Mouse (Mus musculus) liver, embryonic 13.5 days (tissue): Measurements from ENCODE around the gene Dnm3. TPM values are rescaled to one million over a fixed set of nuclear protein-coding genes. Genes with fewer than 3 reads are reported as not detected.

Experiments
- ATAC-seq: fragments of 200-750 bp; cut with Nextera tagmentation; 2 replicates; pipeline ENCODE4 v1.8.0; 2017; ENCODE audit warnings: low read depth, mild to moderate bottlenecking, moderate number of reproducible peaks, moderate library complexity
- DNase-seq: peaks from one replicate; pipeline ENCODE4 v3.0.0; 2022
- H3K27ac ChIP-seq: fragments of 300-500 bp; sonication (generic); 2 replicates; pipeline ENCODE4 v1.5.1; 2015; ENCODE audit warnings: moderate library complexity, mild to moderate bottlenecking, inconsistent platforms
- H3K27me3 ChIP-seq: fragments of 300-500 bp; sonication (generic); 2 replicates; pipeline ENCODE4 v1.6.1; 2015; ENCODE audit warnings: mild to moderate bottlenecking, inconsistent platforms
- H3K36me3 ChIP-seq: fragments of 300-500 bp; sonication (generic); 2 replicates; pipeline ENCODE4 v1.6.1; 2015; ENCODE audit warnings: mild to moderate bottlenecking, inconsistent platforms
- H3K4me1 ChIP-seq: fragments of 300-500 bp; sonication (generic); replicated peaks from 2 replicates; pipeline ENCODE4 v1.6.1; 2015; ENCODE audit warnings: inconsistent platforms
- H3K4me2 ChIP-seq: fragments of 300-500 bp; sonication (generic); 2 replicates; pipeline ENCODE4 v1.6.1; 2015; ENCODE audit warnings: inconsistent platforms, mild to moderate bottlenecking, moderate library complexity
- H3K4me3 ChIP-seq: fragments of 300-500 bp; sonication (generic); replicated peaks from 2 replicates; pipeline ENCODE4 v1.5.1; 2015; ENCODE audit warnings: mild to moderate bottlenecking, inconsistent platforms
- H3K9ac ChIP-seq: fragments of 300-500 bp; sonication (generic); 2 replicates; pipeline ENCODE4 v1.6.1; 2015; ENCODE audit warnings: mild to moderate bottlenecking, inconsistent platforms
- H3K9me3 ChIP-seq: fragments of 300-500 bp; sonication (generic); replicated peaks from 2 replicates; pipeline ENCODE4 v1.6.1; 2016; ENCODE audit warnings: inconsistent platforms
- WGBS: fragments of 180-500 bp; shearing (Covaris S2); methylation state at CpG from one replicate; pipeline ENCODE4 v1.1.7; 2015; ENCODE audit not compliant: insufficient replicate concordance; 5-methylcytosine and 5-hydroxymethylcytosine counted together
- polyA plus RNA-seq: library from polyadenylated mRNA; unstranded; fragments of >200 nt; fragmentation: Nextera tagmentation; extraction: Ambion mirVana; gene quantifications from 2 replicates; pipeline ENCODE4 v1.2.1, GENCODE M21; 2015

Gene Dnm3
- polyA plus RNA-seq, 1 experiment from 2014 or later = 1.2 TPM

DNA sequence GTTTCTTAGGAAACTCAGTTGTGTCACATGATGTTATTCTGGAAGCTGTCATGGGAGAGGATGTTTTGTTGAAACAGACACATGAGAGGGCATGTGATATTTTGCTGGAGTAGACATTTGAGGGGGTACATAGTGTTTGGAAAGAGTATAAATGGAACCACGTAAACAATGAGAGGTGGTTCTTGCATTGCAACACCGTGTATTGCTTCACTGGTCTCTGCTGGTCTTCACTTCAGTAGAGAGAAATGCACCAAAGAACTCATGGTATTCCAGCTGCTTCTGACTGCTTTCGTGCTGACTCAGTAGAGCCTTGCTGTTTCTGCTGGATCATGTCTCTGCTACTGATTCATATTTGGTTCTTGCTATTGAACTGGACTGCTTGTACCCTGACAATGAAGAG, 328.1 kb downstream of the Dnm3 start:
- H3K27me3 ChIP-seq = no peaks in the 10 kb centered on the region
- H3K4me2 ChIP-seq = no peak overlapping the region
- H3K9ac ChIP-seq = no peak overlapping the region
- H3K4me1 ChIP-seq = no peaks in the 10 kb centered on the region
- H3K27ac ChIP-seq = no peak overlapping the region
- ATAC-seq (no peak), DNase-seq (no peak)
- H3K9me3 ChIP-seq = no peaks in the 10 kb centered on the region
- H3K4me3 ChIP-seq = no peak overlapping the region
- 61% methylated on average over 3 of the region's 3 CpGs for WGBS
- no peaks in the 10 kb centered on the region for H3K36me3 ChIP-seq

DNA sequence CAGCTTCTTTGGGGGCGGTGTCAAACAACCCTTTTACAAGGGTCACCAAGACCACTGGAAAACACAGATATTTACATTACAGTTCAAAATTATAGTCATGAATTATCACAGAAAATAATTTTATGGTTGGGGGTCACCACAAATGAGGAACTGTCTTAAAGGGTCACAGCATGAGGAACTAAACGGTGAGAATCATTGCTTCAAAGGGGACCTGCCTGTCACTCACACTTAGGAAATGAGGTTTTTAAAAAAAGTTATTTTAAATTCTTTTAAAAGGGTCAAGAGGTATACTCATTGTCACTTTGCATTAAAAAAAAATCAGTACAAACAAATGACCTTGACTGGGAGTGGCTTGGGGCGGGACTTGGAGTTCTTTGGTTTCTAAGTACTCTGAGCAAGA, 330.3 kb downstream of the Dnm3 start:
- WGBS = 49% methylated on average over 3 of the region's 3 CpGs
- Histone ChIP-seq H3K36me3 (no peaks in the 10 kb centered on the region), H3K9me3 (no peaks in the 10 kb centered on the region), H3K4me2 (no peak overlapping the region), H3K4me1 (no peaks in the 10 kb centered on the region), H3K9ac (no peak overlapping the region), H3K4me3 (no peak overlapping the region), H3K27ac (no peak overlapping the region), H3K27me3 (no peaks in the 10 kb centered on the region)
- no peak for DNase-seq
- no peak for ATAC-seq

DNA sequence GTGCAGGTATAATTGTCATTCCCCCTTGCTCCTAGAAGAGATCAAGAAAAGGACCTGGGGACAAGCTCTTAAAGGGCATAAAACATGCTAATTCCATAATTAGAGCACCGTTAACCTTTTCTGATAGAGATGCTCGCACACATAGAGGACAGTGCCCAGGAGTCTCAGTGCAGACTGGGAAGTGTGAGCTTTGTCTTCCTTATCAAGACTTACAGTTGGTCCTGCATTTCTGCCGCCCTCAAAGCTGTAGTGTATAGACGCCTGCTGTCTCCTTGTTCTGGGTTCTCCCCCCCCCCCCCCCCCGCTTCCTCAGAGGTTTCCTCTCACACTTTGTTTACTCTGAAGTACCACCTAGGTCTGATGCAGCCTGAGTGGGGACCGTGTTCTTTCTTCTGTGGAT, 332.1 kb downstream of the Dnm3 start:
- Histone ChIP-seq H3K4me3 (no peak overlapping the region), H3K9me3 (no peaks in the 10 kb centered on the region), H3K36me3 (no peaks in the 10 kb centered on the region), H3K4me2 (no peak overlapping the region), H3K27me3 (no peaks in the 10 kb centered on the region), H3K9ac (no peak overlapping the region), H3K4me1 (no peaks in the 10 kb centered on the region), H3K27ac (no peak overlapping the region)
- 22% methylated on average over 5 of the region's 6 CpGs for WGBS
- ATAC-seq (peak; percentile 66; the same call in 1 of the 2 replicates), DNase-seq (no peak)

DNA sequence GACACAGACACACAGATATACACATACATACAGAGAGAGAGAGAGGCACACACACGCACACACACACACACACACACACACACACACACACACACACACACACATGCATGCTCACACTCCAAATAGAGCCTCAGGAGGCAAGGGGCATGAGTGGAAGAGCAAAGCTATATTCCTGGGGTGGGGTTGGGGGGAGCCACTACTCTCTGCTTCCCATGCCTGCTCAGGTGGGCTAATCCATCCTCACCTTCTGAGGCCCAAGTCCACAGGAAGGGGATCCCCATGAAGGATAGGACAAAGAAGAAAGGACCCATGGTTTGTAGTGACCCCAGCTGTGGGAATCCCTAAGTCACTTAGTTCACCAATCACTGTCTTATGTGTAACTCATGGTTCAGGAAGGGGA, 332.8 kb downstream of the Dnm3 start:
- DNase-seq = no peak
- H3K4me2 ChIP-seq = no peak overlapping the region
- no CpG with 5 or more reads among the region's 1 CpGs for WGBS
- no peaks in the 10 kb centered on the region for H3K36me3 ChIP-seq
- H3K9ac ChIP-seq = no peak overlapping the region
- no peak overlapping the region for H3K4me3 ChIP-seq
- H3K27ac ChIP-seq = no peak overlapping the region
- no peaks in the 10 kb centered on the region for H3K9me3 ChIP-seq
- H3K4me1 ChIP-seq = no peaks in the 10 kb centered on the region
- ATAC-seq = no peak
- no peaks in the 10 kb centered on the region for H3K27me3 ChIP-seq

DNA sequence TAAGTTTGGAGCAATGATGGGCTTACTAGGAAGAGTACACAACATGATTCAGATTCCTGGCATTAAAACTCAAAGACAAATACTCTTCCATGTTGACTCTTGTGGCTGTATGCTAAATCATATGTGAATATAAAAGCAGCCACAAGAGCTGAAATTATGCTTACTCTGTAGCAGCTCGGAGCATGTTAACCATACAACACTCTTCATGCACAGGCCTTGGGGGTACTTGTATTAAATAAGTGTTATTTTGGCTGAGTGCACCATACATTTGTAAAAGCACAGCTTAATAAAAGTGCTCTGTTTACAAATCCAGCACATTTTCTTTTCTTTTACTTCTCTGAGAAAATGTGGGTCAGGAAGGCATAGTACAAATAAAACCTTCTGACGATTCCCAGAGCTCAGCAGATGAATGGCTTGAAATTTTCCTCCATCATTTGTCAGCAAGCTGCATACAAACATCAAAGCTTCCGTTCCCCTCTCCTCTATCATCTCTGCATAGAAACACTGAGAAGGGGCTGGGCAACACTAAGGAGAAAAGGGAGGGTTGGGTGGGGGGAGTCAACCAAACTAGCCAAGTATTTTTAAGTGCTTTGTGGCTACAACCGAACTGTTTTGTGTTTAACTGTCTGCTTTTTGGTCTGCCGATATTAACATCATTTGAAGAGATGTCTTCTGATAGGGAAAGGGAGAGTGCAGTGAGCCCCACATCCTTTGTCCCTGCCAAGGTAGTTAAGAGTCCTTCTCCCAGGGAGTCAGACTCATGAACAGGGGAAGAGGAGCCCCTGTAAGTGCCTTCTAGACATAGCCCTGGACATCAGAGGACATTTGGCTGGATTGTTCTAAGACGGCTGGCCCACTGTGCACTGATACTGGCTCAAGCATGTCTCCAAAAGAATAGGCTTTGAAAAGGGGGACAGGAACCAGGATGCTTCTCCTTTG, 333.6 kb downstream of the Dnm3 start:
- no peak overlapping the region for H3K27ac ChIP-seq
- no peaks in the 10 kb centered on the region for H3K9me3 ChIP-seq
- no peaks in the 10 kb centered on the region for H3K4me1 ChIP-seq
- WGBS = 62% methylated on average over 6 of the region's 6 CpGs
- no peaks in the 10 kb centered on the region for H3K36me3 ChIP-seq
- H3K27me3 ChIP-seq = no peaks in the 10 kb centered on the region
- no peak overlapping the region for H3K4me3 ChIP-seq
- no peak overlapping the region for H3K9ac ChIP-seq
- ATAC-seq (no peak), DNase-seq (no peak)
- H3K4me2 ChIP-seq = no peak overlapping the region

DNA sequence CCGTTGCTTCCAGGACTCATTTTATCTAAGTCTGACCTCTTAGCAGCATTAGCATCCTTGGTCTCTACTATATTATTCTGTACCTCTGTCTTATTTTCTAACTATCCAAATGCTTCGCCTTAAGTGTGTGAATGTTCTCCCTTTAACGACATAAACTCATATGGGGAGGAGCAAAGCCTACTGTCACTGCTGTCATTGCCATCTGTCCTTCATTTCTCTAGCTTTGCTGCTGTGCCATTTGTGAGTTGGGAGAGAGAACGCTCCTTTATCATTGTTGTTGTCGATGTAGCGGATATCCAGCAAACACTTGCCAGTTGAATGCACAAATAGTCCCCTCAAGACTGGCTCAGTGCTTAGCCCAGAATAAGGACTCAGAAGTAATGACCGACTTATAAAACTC, 335.5 kb downstream of the Dnm3 start:
- Histone ChIP-seq H3K9ac (no peak overlapping the region), H3K9me3 (no peaks in the 10 kb centered on the region), H3K4me2 (no peak overlapping the region), H3K27me3 (no peaks in the 10 kb centered on the region), H3K36me3 (no peaks in the 10 kb centered on the region), H3K4me1 (no peaks in the 10 kb centered on the region), H3K27ac (no peak overlapping the region), H3K4me3 (no peak overlapping the region)
- DNase-seq = no peak
- ATAC-seq = no peak
- 70% methylated on average over 7 of the region's 7 CpGs for WGBS

DNA sequence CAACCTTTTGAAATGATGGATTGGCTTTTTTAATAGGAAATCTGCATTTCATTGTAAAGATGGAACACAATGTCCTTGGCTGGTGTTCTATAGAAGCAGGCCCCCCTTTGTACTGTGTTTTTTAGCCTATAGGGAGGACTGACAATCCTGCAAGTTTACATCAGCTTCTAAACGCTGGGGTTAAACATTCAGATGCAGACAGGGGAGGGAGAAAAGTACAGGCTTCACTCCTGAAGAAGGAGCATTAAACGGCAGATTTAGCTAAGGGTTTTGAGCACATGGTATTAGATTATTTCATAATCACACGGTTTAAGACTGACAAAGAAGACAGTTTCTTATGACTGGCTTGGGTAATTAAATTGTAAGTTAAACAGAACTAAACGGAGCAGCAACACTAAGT, 341.5 kb downstream of the Dnm3 start:
- 44% methylated on average over 4 of the region's 4 CpGs for WGBS
- Histone ChIP-seq H3K4me1 (no peaks in the 10 kb centered on the region), H3K36me3 (no peaks in the 10 kb centered on the region), H3K27me3 (no peaks in the 10 kb centered on the region), H3K4me3 (no peak overlapping the region), H3K9ac (no peak overlapping the region), H3K9me3 (no peaks in the 10 kb centered on the region), H3K27ac (no peak overlapping the region), H3K4me2 (no peak overlapping the region)
- ATAC-seq = no peak
- DNase-seq = no peak

DNA sequence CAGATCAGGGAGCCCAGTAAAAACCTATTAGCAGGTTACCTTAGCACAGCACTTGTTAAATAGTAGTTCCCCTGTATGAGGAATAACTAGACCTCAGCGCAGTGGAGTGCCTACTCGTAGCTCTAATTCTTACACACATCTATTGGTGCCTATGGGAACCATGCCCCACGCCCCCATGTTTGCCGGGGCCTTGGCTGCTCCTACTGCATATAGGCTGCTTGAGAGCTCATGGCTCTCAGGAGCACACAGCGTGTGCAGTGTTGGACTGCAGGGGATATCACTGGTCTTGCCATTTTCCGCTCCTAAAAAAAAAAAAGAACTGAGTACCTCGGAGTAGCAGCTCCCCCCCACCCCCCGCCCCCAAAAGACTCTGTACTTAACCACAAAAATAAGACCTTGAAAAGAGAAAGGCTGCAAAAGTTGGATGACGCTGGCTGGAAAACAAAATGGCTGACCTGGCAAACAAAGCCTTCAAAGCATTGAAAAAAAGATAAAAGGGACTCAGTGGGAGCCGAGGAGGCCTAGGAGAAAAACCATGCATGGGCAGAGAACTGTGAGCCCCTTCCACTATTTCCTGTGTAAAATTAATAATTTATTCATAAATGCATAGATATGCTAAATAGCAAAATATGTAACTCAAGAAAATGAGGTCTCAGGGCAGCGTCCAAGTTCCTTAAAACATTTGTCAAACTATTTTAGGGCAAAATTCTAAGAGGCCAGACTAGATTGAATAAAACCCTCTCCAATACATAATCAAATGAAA, 342.2 kb downstream of the Dnm3 start:
- H3K9ac ChIP-seq = no peak overlapping the region
- no peak overlapping the region for H3K4me3 ChIP-seq
- no peak for ATAC-seq
- no peaks in the 10 kb centered on the region for H3K9me3 ChIP-seq
- no peaks in the 10 kb centered on the region for H3K27me3 ChIP-seq
- no peaks in the 10 kb centered on the region for H3K4me1 ChIP-seq
- H3K36me3 ChIP-seq = no peaks in the 10 kb centered on the region
- WGBS = 65% methylated on average over 11 of the region's 11 CpGs
- no peak for DNase-seq
- H3K27ac ChIP-seq = no peak overlapping the region
- no peak overlapping the region for H3K4me2 ChIP-seq

DNA sequence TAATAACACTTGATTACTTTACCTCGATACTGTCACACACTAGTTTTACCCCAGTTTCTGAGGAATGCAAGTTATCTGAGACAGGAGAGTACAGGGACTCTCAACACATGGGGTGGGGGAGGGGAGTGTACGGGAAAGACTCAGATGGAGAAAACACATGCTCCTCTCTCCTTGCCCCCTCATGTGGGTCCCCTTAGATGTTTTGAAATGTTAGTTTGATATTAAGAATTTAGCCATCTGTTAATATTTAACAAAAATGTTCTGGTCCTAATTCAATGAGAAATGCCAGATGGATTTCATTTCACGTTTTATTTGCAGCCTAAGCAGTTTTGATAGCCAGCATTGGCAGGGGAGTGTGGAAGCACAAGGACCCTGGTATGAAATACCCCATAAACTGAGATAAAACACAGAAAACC, 343.2 kb downstream of the Dnm3 start:
- Histone ChIP-seq H3K4me1 (no peaks in the 10 kb centered on the region), H3K27ac (no peak overlapping the region), H3K9ac (no peak overlapping the region), H3K27me3 (no peaks in the 10 kb centered on the region), H3K36me3 (no peaks in the 10 kb centered on the region), H3K9me3 (no peaks in the 10 kb centered on the region), H3K4me3 (no peak overlapping the region), H3K4me2 (no peak overlapping the region)
- WGBS = 46% methylated on average over 3 of the region's 3 CpGs
- no peak for DNase-seq
- no peak for ATAC-seq

DNA sequence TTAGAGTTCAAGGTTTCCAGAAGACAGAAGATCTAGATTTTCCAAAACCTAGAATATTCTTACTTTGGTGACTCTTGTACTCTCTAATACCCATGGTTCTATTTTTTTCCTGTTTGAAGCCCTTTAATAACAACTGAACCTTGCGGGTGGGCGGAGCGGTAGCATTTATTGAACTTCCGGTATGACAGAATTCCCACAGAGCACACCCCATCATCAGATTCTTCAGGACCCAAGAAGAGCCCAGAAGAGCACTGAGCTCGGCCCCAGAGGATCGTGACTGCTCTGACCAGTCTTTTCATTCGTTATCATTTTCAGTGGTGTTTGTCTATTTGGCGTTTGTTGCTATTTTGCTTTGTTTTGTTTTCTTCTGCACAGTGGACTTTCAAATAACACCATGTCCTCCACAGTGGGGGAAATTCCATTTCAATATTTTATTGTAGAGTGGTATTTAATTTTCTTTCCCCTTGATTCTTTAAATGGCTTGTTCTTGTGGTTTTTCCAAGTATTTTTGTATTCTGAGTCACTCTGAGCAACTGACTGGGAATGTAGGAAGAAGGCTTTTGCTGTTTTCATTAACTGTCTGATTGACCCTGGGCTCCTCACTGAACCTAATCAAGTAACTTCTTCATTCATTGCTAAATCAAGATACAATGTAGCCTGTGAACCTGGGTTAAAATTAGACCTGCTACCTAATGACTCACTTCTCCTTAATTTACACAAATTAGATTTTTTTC, 344.8 kb downstream of the Dnm3 start:
- Histone ChIP-seq H3K9ac (no peak overlapping the region), H3K4me2 (no peak overlapping the region), H3K4me1 (no peaks in the 10 kb centered on the region), H3K36me3 (no peaks in the 10 kb centered on the region), H3K4me3 (no peak overlapping the region), H3K9me3 (no peaks in the 10 kb centered on the region), H3K27ac (no peak overlapping the region), H3K27me3 (no peaks in the 10 kb centered on the region)
- 73% methylated on average over 8 of the region's 8 CpGs for WGBS
- DNase-seq = no peak
- ATAC-seq = no peak
